Mouse (Mus musculus) intestine, embryonic 16.5 days (tissue): Measurements from ENCODE around the gene Cd33. TPM values are rescaled to one million over a fixed set of nuclear protein-coding genes. Genes with fewer than 3 reads are reported as not detected.
A peak's percentile ranks its signal among the peaks of the same experiment; 100 is the strongest.

Experiments
- ATAC-seq: fragments of 200-750 bp; cut with Nextera tagmentation; 2 replicates; pipeline ENCODE4 v1.8.0; 2017; ENCODE audit warnings: moderate TSS enrichment, moderate library complexity
- H3K27ac ChIP-seq: fragments of 300-500 bp; sonication (generic); 2 replicates; pipeline ENCODE4 v1.5.1; 2014; ENCODE audit warnings: mild to moderate bottlenecking, low read length
- H3K27me3 ChIP-seq: fragments of 300-500 bp; sonication (generic); replicated peaks from 2 replicates; pipeline ENCODE4 v1.6.1; 2014; ENCODE audit warnings: low read length, control low read depth, mixed read lengths; ENCODE audit not compliant: control insufficient read depth, insufficient read depth
- H3K36me3 ChIP-seq: fragments of 300-500 bp; sonication (generic); 2 replicates; pipeline ENCODE4 v1.6.1; 2014; ENCODE audit warnings: low read length, control low read depth; ENCODE audit not compliant: control insufficient read depth, insufficient read depth
- H3K4me1 ChIP-seq: fragments of 300-500 bp; sonication (generic); 2 replicates; pipeline ENCODE4 v1.6.1; 2014; ENCODE audit warnings: low read length, control low read depth, mixed read lengths; ENCODE audit not compliant: control insufficient read depth, insufficient read depth
- H3K4me2 ChIP-seq: fragments of 300-500 bp; sonication (generic); 2 replicates; pipeline ENCODE4 v1.6.1; 2014; ENCODE audit warnings: low read depth, low read length, control low read depth
- H3K4me3 ChIP-seq: fragments of 300-500 bp; sonication (generic); 2 replicates; pipeline ENCODE4 v1.5.1; 2014; ENCODE audit warnings: mild to moderate bottlenecking, low read length
- H3K9ac ChIP-seq: fragments of 300-500 bp; sonication (generic); 2 replicates; pipeline ENCODE4 v1.6.1; 2014; ENCODE audit warnings: low read depth, low read length
- H3K9me3 ChIP-seq: fragments of 300-500 bp; sonication (generic); 2 replicates; pipeline ENCODE4 v1.6.1; 2016; ENCODE audit warnings: low read length, control low read depth; ENCODE audit not compliant: control insufficient read depth
- WGBS: fragments of 180-500 bp; shearing (Covaris S2); extraction: QIAGEN DNeasy Blood & Tissue Kit; methylation state at CpG from one replicate; pipeline ENCODE4 v1.1.7; 2014; 5-methylcytosine and 5-hydroxymethylcytosine counted together
- polyA plus RNA-seq: library from polyadenylated mRNA; unstranded; fragments of >200 nt; fragmentation: Nextera tagmentation; extraction: Ambion mirVana; gene quantifications from 2 replicates; pipeline ENCODE4 v1.2.1, GENCODE M21; 2015

The Cd33 gene
- polyA plus RNA-seq, 1 experiment from 2014 or later = 2.3 TPM

DNA sequence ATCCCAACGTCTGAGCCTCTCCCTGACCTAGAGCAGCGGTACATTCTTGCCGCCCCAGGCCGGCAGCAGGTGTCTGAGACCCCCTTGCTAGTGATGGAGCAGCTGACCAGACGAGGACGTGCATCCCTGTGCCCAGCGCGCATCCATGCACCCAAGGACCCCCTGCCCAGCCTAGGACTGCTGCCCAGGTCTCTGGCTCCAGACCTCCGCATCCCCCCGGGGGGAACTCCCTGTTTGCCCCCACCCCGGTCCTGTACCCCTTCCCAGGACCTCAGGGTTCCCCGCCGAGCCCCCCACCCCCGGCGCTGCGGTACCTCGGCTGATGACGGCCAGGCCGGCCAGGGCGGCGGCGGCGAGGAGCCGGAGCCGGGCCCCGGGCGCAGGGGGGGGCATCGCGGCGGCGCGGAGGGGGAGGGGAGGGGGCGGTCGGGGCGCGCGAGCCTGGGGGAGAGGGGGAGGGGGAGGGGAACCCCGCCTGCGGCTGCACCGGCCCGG is 54.5 kb downstream of the Cd33 start, which contains the start of gene Iglon5:
TSS of gene Iglon5 (minus strand) at position 445 of the 495 bp plus-strand sequence.
- Histone ChIP-seq H3K9me3 (no peaks in the 10 kb centered on the region), H3K4me3 (peak within 1 kb of the TSS; percentile 46), H3K9ac (peak within 1 kb of the TSS; percentile 61), H3K27ac (no peak within 1 kb of the TSS), H3K36me3 (no peaks in the 10 kb centered on the region), H3K4me1 (0 out of 2 replicates have a peak, but pooled peaks cover 2% of the 10 kb centered on the region), H3K4me2 (peak within 1 kb of the TSS; percentile 65), H3K27me3 (peaks cover 4% of the 10 kb centered on the region)
- ATAC-seq = peak; percentile 57; the same call in 1 of the 2 replicates
- under 1% methylated on average over 16 of the region's 41 CpGs for WGBS

DNA sequence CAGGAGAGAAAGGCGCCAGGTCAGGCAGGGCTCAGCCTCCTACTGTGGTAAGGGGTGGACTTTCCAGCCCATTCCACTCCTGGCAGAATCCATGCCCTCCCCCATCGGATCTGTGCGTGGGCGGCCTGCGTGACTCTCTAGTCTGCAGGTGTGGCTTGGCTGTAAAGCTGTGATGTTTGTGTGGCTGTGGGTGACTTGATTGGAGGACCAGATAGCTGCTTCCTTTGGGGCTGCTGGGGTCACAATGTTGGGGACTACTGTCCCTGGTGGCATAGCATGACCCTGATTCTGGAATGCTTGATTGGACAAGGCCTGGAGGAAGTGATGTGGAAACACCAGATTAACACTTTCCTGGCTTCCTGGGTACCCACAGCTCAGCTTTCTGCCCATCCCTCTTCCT is 55.6 kb downstream of the Cd33 start:
- Histone ChIP-seq H3K27ac (no peak overlapping the region), H3K9me3 (no peaks in the 10 kb centered on the region), H3K27me3 (peaks cover 4% of the 10 kb centered on the region), H3K4me1 (0 out of 2 replicates have a peak, but pooled peaks cover 2% of the 10 kb centered on the region), H3K4me2 (no peak overlapping the region), H3K9ac (no peak overlapping the region), H3K4me3 (no peak overlapping the region), H3K36me3 (no peaks in the 10 kb centered on the region)
- 37% methylated on average over 5 of the region's 5 CpGs for WGBS
- no peak for ATAC-seq

- Histone ChIP-seq H3K4me1 (no peaks in the 10 kb centered on the region), H3K9me3 (no peaks in the 10 kb centered on the region), H3K4me2 (no peak overlapping the region), H3K4me3 (no peak overlapping the region), H3K27ac (no peak overlapping the region), H3K36me3 (no peaks in the 10 kb centered on the region), H3K27me3 (0 out of 2 replicates have a peak, but pooled peaks cover 3% of the 10 kb centered on the region), H3K9ac (no peak overlapping the region)
- 5% methylated on average over 10 of the region's 10 CpGs for WGBS
- no peak for ATAC-seq
Measured at GRCm38 (mm10) chr7:43483236-43483635, 61.0 kb downstream of the Cd33 start.

GRCm38 (mm10) chr7:43482090-43482716 is 62.0 kb downstream of the Cd33 start:
- H3K27ac ChIP-seq = no peak overlapping the region
- no peak overlapping the region for H3K4me2 ChIP-seq
- H3K9me3 ChIP-seq = no peaks in the 10 kb centered on the region
- H3K36me3 ChIP-seq = no peaks in the 10 kb centered on the region
- no peak overlapping the region for H3K4me3 ChIP-seq
- 58% methylated on average over 8 of the region's 8 CpGs for WGBS
- H3K4me1 ChIP-seq = no peaks in the 10 kb centered on the region
- peaks cover 13% of the 10 kb centered on the region for H3K27me3 ChIP-seq
- ATAC-seq = peak; percentile 36; the same call in 1 of the 2 replicates
- no peak overlapping the region for H3K9ac ChIP-seq

DNA sequence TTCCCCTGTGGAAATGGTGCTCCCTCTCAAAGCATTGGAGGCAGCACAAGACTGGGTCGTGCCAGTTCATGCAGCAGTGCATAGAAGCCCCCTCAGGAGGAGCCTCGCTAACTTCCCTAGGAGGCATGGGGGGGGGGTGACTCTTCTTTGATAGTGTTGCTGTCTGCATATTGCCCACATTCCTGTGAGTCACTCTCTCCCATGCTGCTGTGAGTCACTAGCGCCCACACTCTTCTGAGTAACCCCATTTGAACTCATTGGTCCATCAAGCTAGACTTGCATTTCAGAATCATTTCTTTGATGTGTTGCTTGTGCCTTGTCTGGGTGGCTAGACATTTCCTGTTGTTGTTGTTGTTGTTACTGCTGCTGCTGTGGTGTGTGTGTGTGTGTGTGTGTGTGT is 63.0 kb downstream of the Cd33 start:
- WGBS = 61% methylated on average over 3 of the region's 3 CpGs

GRCm38 (mm10) chr7:43476376-43476775 is 67.9 kb downstream of the Cd33 start:
- Histone ChIP-seq H3K4me3 (no peak overlapping the region), H3K27ac (no peak overlapping the region), H3K36me3 (no peaks in the 10 kb centered on the region), H3K27me3 (peaks cover 32% of the 10 kb centered on the region), H3K9ac (peak overlapping the region; percentile 24; the same call in 1 of the 2 replicates), H3K4me2 (no peak overlapping the region), H3K4me1 (no peaks in the 10 kb centered on the region), H3K9me3 (no peaks in the 10 kb centered on the region)
- no peak for ATAC-seq
- 6% methylated on average over 13 of the region's 13 CpGs for WGBS

More for the DNA sequence above, 63.0 kb downstream of the Cd33 start:
- Histone ChIP-seq H3K4me2 (no peak overlapping the region), H3K4me3 (no peak overlapping the region), H3K27ac (no peak overlapping the region), H3K36me3 (no peaks in the 10 kb centered on the region), H3K4me1 (no peaks in the 10 kb centered on the region), H3K9ac (no peak overlapping the region), H3K27me3 (peaks cover 22% of the 10 kb centered on the region), H3K9me3 (no peaks in the 10 kb centered on the region)
- no peak for ATAC-seq

- Histone ChIP-seq H3K4me2 (no peak overlapping the region), H3K27ac (no peak overlapping the region)
- WGBS = 9% methylated on average over 23 of the region's 23 CpGs
Measured at GRCm38 (mm10) chr7:43475706-43476105, 68.5 kb downstream of the Cd33 start.

More at GRCm38 (mm10) chr7:43475706-43476105, 68.5 kb downstream of the Cd33 start:
- peak; percentile 28; the same call in 1 of the 2 replicates for ATAC-seq
- Histone ChIP-seq H3K9ac (no peak overlapping the region), H3K9me3 (no peaks in the 10 kb centered on the region), H3K4me3 (no peak overlapping the region), H3K36me3 (no peaks in the 10 kb centered on the region), H3K27me3 (peaks cover 32% of the 10 kb centered on the region), H3K4me1 (no peaks in the 10 kb centered on the region)

Other genes with a start within 250 kb of the Cd33 start
- 8.2 and 8.7 TPM in 2 replicates for gene Zfp715, start 231.1 kb downstream of the Cd33 start, polyA plus RNA-seq
- 0.46 and 0.54 TPM in 2 replicates for gene Siglecf, start 193.1 kb downstream of the Cd33 start, polyA plus RNA-seq
- gene Siglecg, start 136.2 kb downstream of the Cd33 start, polyA plus RNA-seq = 0.27 and 0.39 TPM in 2 replicates
- gene Lim2, start 116.8 kb downstream of the Cd33 start, polyA plus RNA-seq = 0.26 and 0.61 TPM in 2 replicates
- gene Nkg7, start 107.4 kb downstream of the Cd33 start, polyA plus RNA-seq = 4.1 and 4.3 TPM in 2 replicates
- not detected in 2 replicates for gene Cldnd2, start 103.6 kb downstream of the Cd33 start, polyA plus RNA-seq
- 551 and 568 TPM in 2 replicates for gene Etfb, start 100.3 kb downstream of the Cd33 start, polyA plus RNA-seq
- gene Gm45233, start 100.3 kb downstream of the Cd33 start, polyA plus RNA-seq = 0.20 and 0.32 TPM in 2 replicates
- 2.7 and 2.8 TPM in 2 replicates for gene Vsig10l, start 81.3 kb downstream of the Cd33 start, polyA plus RNA-seq
- gene Iglon5, start 54.4 kb downstream of the Cd33 start, polyA plus RNA-seq = 0.33 and 0.38 TPM in 2 replicates
- not detected in 2 replicates for gene 4931406B18Rik, start 38.5 kb downstream of the Cd33 start, polyA plus RNA-seq
- 2.2 and 2.4 TPM in 2 replicates for gene Zfp658, start 17.8 kb upstream of the Cd33 start, polyA plus RNA-seq
- 7.5 and 8.3 TPM in 2 replicates for gene Zfp719, start 35.2 kb upstream of the Cd33 start, polyA plus RNA-seq
- gene Zfp819, start 62.7 kb upstream of the Cd33 start, polyA plus RNA-seq = not detected in 2 replicates
- gene Ceacam18, start 90.3 kb upstream of the Cd33 start, polyA plus RNA-seq = 9.9 and 10.1 TPM in 2 replicates
- 1.6 TPM in 2 replicates for gene Siglece, start 115.7 kb upstream of the Cd33 start, polyA plus RNA-seq
- gene Ctu1, start 127.6 kb upstream of the Cd33 start, polyA plus RNA-seq = 11.2 and 11.7 TPM in 2 replicates
- 0.11 and 0.33 TPM in 2 replicates for gene Klk14, start 146.0 kb upstream of the Cd33 start, polyA plus RNA-seq
- gene Klk13, start 168.1 kb upstream of the Cd33 start, polyA plus RNA-seq = 0.27 and 0.33 TPM in 2 replicates
- gene Klk12, start 224.5 kb upstream of the Cd33 start, polyA plus RNA-seq = not detected in 2 replicates
- 0.75 and 1.7 TPM in 2 replicates for gene Klk11, start 230.2 kb upstream of the Cd33 start, polyA plus RNA-seq
- gene Klk10, start 236.6 kb upstream of the Cd33 start, polyA plus RNA-seq = 2.5 and 6.3 TPM in 2 replicates
- 0.15 TPM in 1 of 2 replicates, not detected in the other for gene Klk9, start 247.5 kb upstream of the Cd33 start, polyA plus RNA-seq